Mouse (Mus musculus): ENCODE measurements around the gene Tubgcp6. TPM values are rescaled to one million over a fixed set of nuclear protein-coding genes. Genes with fewer than 3 reads are reported as not detected.
A peak's percentile ranks its signal among the peaks of the same experiment; 100 is the strongest.

The Tubgcp6 gene
- polyA plus RNA-seq, 1 experiment = 12.5 TPM

GRCm38 (mm10) chr15:89060811-89061460, 62.0 kb downstream of the Tubgcp6 start:
- Histone ChIP-seq H3K4me3 (replicated peaks) (no peak overlapping the region), H3K27me3 (replicated peaks) (peaks cover 98% of the 10 kb centered on the region)

DNA sequence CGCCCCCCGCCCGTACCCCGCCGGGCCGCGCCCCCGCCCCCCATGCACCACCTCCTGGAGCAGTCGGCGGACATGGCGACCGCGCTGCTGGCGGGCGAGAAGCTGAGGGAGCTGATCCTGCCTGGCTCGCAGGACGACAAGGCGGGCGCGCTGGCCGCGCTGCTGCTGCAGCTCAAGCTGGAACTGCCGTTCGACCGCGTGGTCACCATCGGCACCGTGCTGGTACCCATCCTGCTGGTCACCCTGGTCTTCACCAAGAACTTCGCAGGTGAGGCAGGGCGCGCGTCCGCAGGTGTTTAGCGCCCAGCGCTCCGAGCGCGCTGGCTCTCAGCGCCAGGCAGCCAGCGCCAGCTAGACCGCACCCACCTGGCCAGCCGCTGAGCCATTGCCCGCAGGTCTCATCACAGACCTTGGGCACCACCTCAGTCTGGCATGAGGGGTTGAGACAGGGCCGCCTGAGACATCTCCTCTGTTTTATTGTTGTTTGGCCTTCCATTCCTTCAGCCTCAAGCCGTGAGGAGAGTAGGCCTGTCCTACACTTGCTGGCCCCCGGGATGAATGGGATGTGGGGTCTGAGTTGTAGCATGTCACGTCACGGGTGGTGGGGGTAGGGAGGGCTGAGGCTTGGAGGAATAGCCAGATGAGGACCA, 62.8 kb downstream of the Tubgcp6 start:
- no peak for TF ChIP-seq GATA1 (IDR thresholded peaks at IDR 0.05; ENCODE audit: borderline replicate concordance, low read length)
- TF ChIP-seq FLI1 (IDR thresholded peaks at IDR 0.05; ENCODE audit: low read length) = no peak
- peak overlapping the region; percentile 92 for H3K4me3 ChIP-seq (replicated peaks)
- H3K9me3 ChIP-seq = no peaks in the 10 kb centered on the region
- peaks cover 99% of the 10 kb centered on the region for H3K27me3 ChIP-seq (replicated peaks)
- H3K4me1 ChIP-seq = peaks cover 17% of the 10 kb centered on the region
- H3K36me3 ChIP-seq (replicated peaks; ENCODE audit: low read length) = no peaks in the 10 kb centered on the region

More at GRCm38 (mm10) chr15:89060811-89061460, 62.0 kb downstream of the Tubgcp6 start:
- TF ChIP-seq FLI1 (IDR thresholded peaks at IDR 0.05; ENCODE audit: low read length) = no peak
- TF ChIP-seq GATA1 (IDR thresholded peaks at IDR 0.05; ENCODE audit: borderline replicate concordance, low read length) = no peak
- no peaks in the 10 kb centered on the region for H3K9me3 ChIP-seq
- H3K36me3 ChIP-seq (replicated peaks; ENCODE audit: low read length) = no peaks in the 10 kb centered on the region
- H3K4me1 ChIP-seq = peaks cover 17% of the 10 kb centered on the region

- H3K4me3 ChIP-seq (replicated peaks) = peak within 1 kb of the TSS; percentile 92
- TF ChIP-seq FLI1 (IDR thresholded peaks at IDR 0.05; ENCODE audit: low read length) (no peak), GATA1 (IDR thresholded peaks at IDR 0.05; ENCODE audit: borderline replicate concordance, low read length) (no peak)
- H3K27me3 ChIP-seq (replicated peaks) = peaks cover 99% of the 10 kb centered on the region
- no peaks in the 10 kb centered on the region for H3K36me3 ChIP-seq (replicated peaks; ENCODE audit: low read length)
- no peaks in the 10 kb centered on the region for H3K9me3 ChIP-seq
- peaks cover 17% of the 10 kb centered on the region for H3K4me1 ChIP-seq
These were observed 63.6 kb downstream of the Tubgcp6 start, which contains the start of gene Panx2 for GRCm38 (mm10) chr15:89059161-89059931. Gene Panx2, plus strand, starts transcription at chr15:89059734.

DNA sequence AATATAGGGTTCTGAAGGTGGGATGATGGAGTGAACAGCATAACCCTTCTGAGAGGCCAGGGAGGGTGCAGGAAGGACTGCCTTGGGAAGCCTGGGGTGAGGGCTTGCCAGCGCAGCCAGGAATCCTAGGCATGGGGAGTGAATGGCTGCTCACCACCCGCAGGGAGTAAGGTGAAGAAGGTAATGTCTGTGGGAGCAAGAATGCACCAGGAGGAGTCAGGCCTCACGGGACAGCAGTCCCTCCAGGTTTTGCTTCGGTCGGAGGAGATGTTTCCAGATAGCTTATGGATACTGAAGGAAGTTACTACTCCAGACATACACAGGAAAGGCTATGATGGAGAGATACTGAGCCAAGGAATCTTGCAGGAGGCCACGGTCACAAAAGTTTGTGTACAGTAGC, 64.2 kb downstream of the Tubgcp6 start:
- TF ChIP-seq FLI1 (IDR thresholded peaks at IDR 0.05; ENCODE audit: low read length) (no peak), GATA1 (IDR thresholded peaks at IDR 0.05; ENCODE audit: borderline replicate concordance, low read length) (no peak)
- peaks cover 97% of the 10 kb centered on the region for H3K27me3 ChIP-seq (replicated peaks)
- no peak overlapping the region for H3K4me3 ChIP-seq (replicated peaks)
- H3K9me3 ChIP-seq = no peaks in the 10 kb centered on the region
- H3K36me3 ChIP-seq (replicated peaks; ENCODE audit: low read length) = no peaks in the 10 kb centered on the region
- H3K4me1 ChIP-seq = peaks cover 17% of the 10 kb centered on the region

- no peak overlapping the region for H3K4me3 ChIP-seq (replicated peaks)
- H3K4me1 ChIP-seq = peaks cover 10% of the 10 kb centered on the region
- H3K9me3 ChIP-seq = no peaks in the 10 kb centered on the region
- TF ChIP-seq FLI1 (IDR thresholded peaks at IDR 0.05; ENCODE audit: low read length) = no peak
- TF ChIP-seq GATA1 (IDR thresholded peaks at IDR 0.05; ENCODE audit: borderline replicate concordance, low read length) = no peak
- no peaks in the 10 kb centered on the region for H3K36me3 ChIP-seq (replicated peaks; ENCODE audit: low read length)
- peaks cover 84% of the 10 kb centered on the region for H3K27me3 ChIP-seq (replicated peaks)
These were observed 68.2 kb downstream of the Tubgcp6 start for GRCm38 (mm10) chr15:89054666-89055065.

Other genes with a start within 250 kb of the Tubgcp6 start
- not detected in 2 replicates for gene Ttll8, start 168.7 kb downstream of the Tubgcp6 start, polyA plus RNA-seq (2012; ENCODE audit: insufficient read depth, low replicate concordance)
- gene Mlc1, start 144.1 kb downstream of the Tubgcp6 start, polyA plus RNA-seq (2012; ENCODE audit: insufficient read depth, low replicate concordance) = not detected in 2 replicates
- gene Mov10l1, start 140.2 kb downstream of the Tubgcp6 start, polyA plus RNA-seq (2012; ENCODE audit: insufficient read depth, low replicate concordance) = 0.21 TPM in 1 of 2 replicates, not detected in the other
- not detected in 2 replicates for gene Panx2, start 63.4 kb downstream of the Tubgcp6 start, polyA plus RNA-seq (2012; ENCODE audit: insufficient read depth, low replicate concordance)
- gene Trabd, start 48.0 kb downstream of the Tubgcp6 start, polyA plus RNA-seq (2012; ENCODE audit: insufficient read depth, low replicate concordance) = 86.4 and 115 TPM in 2 replicates
- 3.7 and 8.9 TPM in 2 replicates for gene Selenoo, start 34.0 kb downstream of the Tubgcp6 start, polyA plus RNA-seq (2012; ENCODE audit: insufficient read depth, low replicate concordance)
- 3.8 and 7.9 TPM in 2 replicates for gene Hdac10, start 5.6 kb upstream of the Tubgcp6 start, polyA plus RNA-seq (2012; ENCODE audit: insufficient read depth, low replicate concordance)
- not detected in 2 replicates for gene Mapk12, start 17.6 kb upstream of the Tubgcp6 start, polyA plus RNA-seq (2012; ENCODE audit: insufficient read depth, low replicate concordance)
- 0.29 TPM in 1 of 2 replicates, not detected in the other for gene Mapk11, start 26.5 kb upstream of the Tubgcp6 start, polyA plus RNA-seq (2012; ENCODE audit: insufficient read depth, low replicate concordance)
- 71.6 and 100 TPM in 2 replicates for gene Plxnb2, start 57.7 kb upstream of the Tubgcp6 start, polyA plus RNA-seq (2012; ENCODE audit: insufficient read depth, low replicate concordance)
- gene Dennd6b, start 73.4 kb upstream of the Tubgcp6 start, polyA plus RNA-seq (2012; ENCODE audit: insufficient read depth, low replicate concordance) = 3.6 and 10.0 TPM in 2 replicates
- gene Ppp6r2, start 88.4 kb upstream of the Tubgcp6 start, polyA plus RNA-seq (2012; ENCODE audit: insufficient read depth, low replicate concordance) = 20.7 and 31.2 TPM in 2 replicates
- 171 and 172 TPM in 2 replicates for gene Sbf1, start 192.2 kb upstream of the Tubgcp6 start, polyA plus RNA-seq (2012; ENCODE audit: insufficient read depth, low replicate concordance)
- 4.0 TPM in 1 of 2 replicates, not detected in the other for gene Adm2, start 199.6 kb upstream of the Tubgcp6 start, polyA plus RNA-seq (2012; ENCODE audit: insufficient read depth, low replicate concordance)
- not detected in 2 replicates for gene Miox, start 211.3 kb upstream of the Tubgcp6 start, polyA plus RNA-seq (2012; ENCODE audit: insufficient read depth, low replicate concordance)
- gene Lmf2, start 232.5 kb upstream of the Tubgcp6 start, polyA plus RNA-seq (2012; ENCODE audit: insufficient read depth, low replicate concordance) = 65.0 and 111 TPM in 2 replicates
- 21.9 and 44.6 TPM in 2 replicates for gene Ncaph2, start 232.6 kb upstream of the Tubgcp6 start, polyA plus RNA-seq (2012; ENCODE audit: insufficient read depth, low replicate concordance)

Measured in megakaryocyte, embryonic 14.5 days (primary cell).